8 mouse cellular contexts compared by ENCODE assay signal in the genomic region with DNA sequence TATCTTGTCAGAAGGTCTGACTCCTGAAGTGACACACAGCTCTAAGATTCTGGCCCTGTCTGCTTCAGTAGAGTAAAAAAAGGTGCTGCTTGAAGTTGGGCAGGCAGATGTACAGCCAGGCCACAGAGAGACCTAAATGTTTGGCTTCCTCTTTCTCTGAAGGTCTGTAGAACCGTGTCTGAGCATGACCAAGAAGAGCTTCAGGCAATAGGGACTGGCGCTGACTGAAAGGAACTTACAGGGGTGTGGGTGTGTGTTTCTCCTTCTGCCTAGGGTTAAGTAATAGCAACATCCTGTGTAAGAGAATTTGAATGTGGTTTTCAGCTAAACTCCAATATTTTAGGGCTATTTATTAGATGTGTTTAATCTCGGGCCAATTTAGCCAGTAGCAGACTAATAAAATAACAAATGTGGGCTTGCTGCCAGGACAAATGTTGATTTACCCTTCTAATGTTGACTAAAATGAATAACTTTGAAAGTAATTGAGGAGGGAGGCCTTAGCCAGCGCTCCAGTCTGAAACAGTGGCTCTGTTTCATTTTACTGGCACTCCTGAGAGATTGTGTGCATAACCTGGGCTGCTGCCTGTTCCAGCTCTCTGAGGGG.
DNase-seq lines count a peak whose midpoint lies in the region; ATAC-seq and TF ChIP-seq lines count a peak whose summit lies in the region.

No protein-coding gene starts in this region.

- no peaks in the 10 kb centered on the region for H3K9me3 ChIP-seq in embryonic facial prominence, embryonic 15.5 days (replicated peaks)
- no peaks in the 10 kb centered on the region for H3K9me3 ChIP-seq in midbrain, embryonic 16.5 days (replicated peaks; ENCODE audit: control insufficient read depth, low read length, poor library complexity, severe bottlenecking)

- peak overlapping the region; percentile 83 for H3K27ac ChIP-seq in embryonic facial prominence, embryonic 15.5 days (replicated peaks)
- H3K27ac ChIP-seq in kidney, adult 2 months (ENCODE audit: insufficient read depth, low read depth, low read length), result peak overlapping the region; percentile 96
- no peak overlapping the region for H3K27ac ChIP-seq in midbrain, embryonic 16.5 days (ENCODE audit: low read length)

- no peak for TF ChIP-seq CTCF in kidney, adult 2 months (conservative IDR thresholded peaks at IDR 0.05; ENCODE audit: insufficient read depth, insufficient read length, low read depth, low read length)

- H3K4me1 ChIP-seq in embryonic facial prominence, embryonic 15.5 days, result peaks cover 35% of the 10 kb centered on the region
- peaks cover 25% of the 10 kb centered on the region for H3K4me1 ChIP-seq in kidney, adult 2 months (ENCODE audit: control insufficient read depth, insufficient read depth, low read length)
- no peaks in the 10 kb centered on the region for H3K4me1 ChIP-seq in midbrain, embryonic 16.5 days (ENCODE audit: control insufficient read depth, insufficient read depth, low read length)

- WGBS in embryonic facial prominence, embryonic 15.5 days, result 28% methylated on average over 4 of the region's 4 CpGs
- 29% methylated on average over 4 of the region's 4 CpGs for WGBS in kidney, adult 2 months
- WGBS in midbrain, embryonic 16.5 days, result 86% methylated on average over 4 of the region's 4 CpGs

- H3K4me2 ChIP-seq in embryonic facial prominence, embryonic 15.5 days (replicated peaks), result 0 out of 2 replicates have a peak overlapping the region, but pooled peaks have one; percentile 8
- H3K4me2 ChIP-seq in midbrain, embryonic 16.5 days (ENCODE audit: low read length), result no peak overlapping the region

- no peaks in the 10 kb centered on the region for H3K27me3 ChIP-seq in embryonic facial prominence, embryonic 15.5 days
- no peaks in the 10 kb centered on the region for H3K27me3 ChIP-seq in kidney, adult 2 months (replicated peaks; ENCODE audit: control insufficient read depth, insufficient read depth, low read length)
- no peaks in the 10 kb centered on the region for H3K27me3 ChIP-seq in midbrain, embryonic 16.5 days (ENCODE audit: control insufficient read depth, insufficient read depth, low read depth, low read length)

- no peaks in the 10 kb centered on the region for H3K36me3 ChIP-seq in embryonic facial prominence, embryonic 15.5 days
- H3K36me3 ChIP-seq in kidney, adult 2 months (ENCODE audit: control insufficient read depth, insufficient read depth, low read length), result no peaks in the 10 kb centered on the region
- H3K36me3 ChIP-seq in midbrain, embryonic 16.5 days (ENCODE audit: control insufficient read depth, insufficient read depth, low read length), result no peaks in the 10 kb centered on the region

- H3K4me3 ChIP-seq in embryonic facial prominence, embryonic 15.5 days (replicated peaks), result no peak overlapping the region
- H3K4me3 ChIP-seq in kidney, adult 2 months (ENCODE audit: insufficient read depth, low read depth, low read length), result no peak overlapping the region
- no peak overlapping the region for H3K4me3 ChIP-seq in midbrain, embryonic 16.5 days (ENCODE audit: low read depth, low read length)

- H3K9ac ChIP-seq in embryonic facial prominence, embryonic 15.5 days, result no peak overlapping the region
- H3K9ac ChIP-seq in midbrain, embryonic 16.5 days (ENCODE audit: low read depth, low read length), result no peak overlapping the region

- DNase-seq in urinary bladder, postnatal 36 days (ENCODE audit: low spot score in 2 of 2), result peak; percentile 33 to 44
- DNase-seq in urinary bladder, postnatal 10 days (ENCODE audit: low spot score), result no peak
- DNase-seq in kidney, adult 2 months, result peak; percentile 91
- DNase-seq in lung, postnatal 36 days, result peak; percentile 86
- DNase-seq in layer of hippocampus, adult 18-20 months (ENCODE audit: low spot score in 2 of 2), result no peak

- TF ChIP-seq POLR2A in kidney, adult 2 months (IDR thresholded peaks at IDR 0.05; ENCODE audit: low read depth, low read length), result no peak

- ATAC-seq in embryonic facial prominence, embryonic 15.5 days (ENCODE audit: insufficient number of reproducible peaks, low FRiP score, low TSS enrichment, low read depth), result peak; percentile 76; the same call in 1 of the 2 replicates
- no peak for ATAC-seq in midbrain, embryonic 16.5 days
- ATAC-seq in cerebellum, adult (ENCODE audit: insufficient number of reproducible peaks, low FRiP score, low TSS enrichment), result no peak

Comparison
In these comparisons a context has a peak if more than half of its experiments do, and no peak if none do; other contexts are left out.
1. DNase-seq: peak in urinary bladder, postnatal 36 days (2 of 2), kidney, adult 2 months (single experiment) and lung, postnatal 36 days (single experiment); none in urinary bladder, postnatal 10 days (single experiment) and layer of hippocampus, adult 18-20 months (0 of 2).